Mouse (Mus musculus) liver, embryonic 14.5 days (tissue): ENCODE results near the gene Gnb2. TPM values are rescaled to one million over a fixed set of nuclear protein-coding genes. Genes with fewer than 3 reads are reported as not detected.

Source experiments
- ATAC-seq: fragments of 200-750 bp; cut with Nextera tagmentation; 2 replicates; pipeline ENCODE4 v1.8.0; 2017; ENCODE audit warnings: moderate number of reproducible peaks, mild to moderate bottlenecking, moderate library complexity; ENCODE audit not compliant: insufficient read depth
- DNase-seq, 3 experiments: peaks; one replicate each; pipeline ENCODE4 v3.0.0-alpha.2; 2012 to 2013; ENCODE audit warnings: low read depth in 3 of 3, low spot score in 3 of 3
- H3K27ac ChIP-seq: fragments of 300-500 bp; sonication (generic); 2 replicates; pipeline ENCODE4 v1.5.1; 2014; ENCODE audit warnings: moderate library complexity, mild to moderate bottlenecking, control low read depth, inconsistent platforms
- H3K27me3 ChIP-seq: fragments of 300-500 bp; sonication (generic); 2 replicates; pipeline ENCODE4 v1.6.1; 2014; ENCODE audit warnings: mild to moderate bottlenecking, low read length, moderate library complexity; ENCODE audit not compliant: control insufficient read depth, insufficient read depth
- H3K36me3 ChIP-seq: fragments of 300-500 bp; sonication (generic); replicated peaks from 2 replicates; pipeline ENCODE4 v1.6.1; 2014; ENCODE audit warnings: low read depth; ENCODE audit not compliant: control insufficient read depth, insufficient read depth
- H3K4me1 ChIP-seq, 2 experiments: fragments of 200-500 bp in 1 of 2; fragments of 300-500 bp in 1 of 2; sonication (generic) in 1 of 2; replicated peaks; 2 replicates each; pipeline ENCODE4 v1.6.1; 2012 to 2014; ENCODE audit warnings: antibody characterized with exemption in 1 of 2, inconsistent platforms in 1 of 2, low read length in 1 of 2; ENCODE audit not compliant: control insufficient read depth in 2 of 2, insufficient read depth in 2 of 2
- H3K4me2 ChIP-seq: fragments of 300-500 bp; sonication (generic); 2 replicates; pipeline ENCODE4 v1.6.1; 2014; ENCODE audit warnings: low read depth, mild to moderate bottlenecking, control low read depth, moderate library complexity
- H3K4me3 ChIP-seq, 2 experiments: fragments of 200-500 bp in 1 of 2; fragments of 300-500 bp in 1 of 2; sonication (generic) in 1 of 2; 2 replicates each; pipeline ENCODE4 v1.5.1; 2012 to 2014; ENCODE audit warnings: low read depth in 2 of 2, low read length in 2 of 2, mild to moderate bottlenecking in 2 of 2, control low read depth in 1 of 2, inconsistent platforms in 1 of 2, moderate library complexity in 1 of 2; ENCODE audit not compliant: insufficient read depth in 1 of 2
- H3K9ac ChIP-seq: fragments of 300-500 bp; sonication (generic); replicated peaks from 2 replicates; pipeline ENCODE4 v1.6.1; 2014; ENCODE audit warnings: mild to moderate bottlenecking, control low read depth, moderate library complexity
- H3K9me3 ChIP-seq: fragments of 300-500 bp; sonication (generic); 2 replicates; pipeline ENCODE4 v1.6.1; 2016; ENCODE audit warnings: low read length, mixed read lengths; ENCODE audit not compliant: control insufficient read depth
- CTCF ChIP-seq: IDR thresholded peaks from 2 replicates; pipeline ENCODE4 v1.5.1; 2016; ENCODE audit warnings: antibody characterized with exemption, low read depth, control low read depth
- EP300 ChIP-seq: IDR thresholded peaks from 2 replicates; pipeline ENCODE4 v1.6.1; 2016; ENCODE audit warnings: antibody characterized with exemption, low read depth
- WGBS: fragments of 180-500 bp; shearing (Covaris S2); extraction: QIAGEN DNeasy Blood & Tissue Kit; methylation state at CpG from one replicate; pipeline ENCODE4 v1.1.7; 2014; ENCODE audit not compliant: insufficient replicate concordance; 5-methylcytosine and 5-hydroxymethylcytosine counted together
- polyA plus RNA-seq, 2 experiments: library from polyadenylated mRNA; depleted of rRNA in 1 of 2; stranded (reverse) in 1 of 2; unstranded in 1 of 2; fragments of >200 nt; fragmentation: Nextera tagmentation in 1 of 2; extraction: Ambion mirVana in 1 of 2; gene quantifications; 2 replicates each; pipeline versions ENCODE4 v1.2.1 to v1.2.3; 2012 to 2014

Gene Gnb2
- polyA plus RNA-seq, 2 experiments = 151 to 211 TPM

GRCm38 (mm10) chr5:137566416-137566815 lies 33.1 kb upstream of the Gnb2 start:
- 79% methylated on average over 5 of the region's 5 CpGs for WGBS
- Histone ChIP-seq H3K27me3 (no peaks in the 10 kb centered on the region), H3K4me3 (no peak overlapping the region), H3K4me1 (peaks cover 9 to 26% of the 10 kb centered on the region in 2 experiments), H3K4me2 (no peak overlapping the region), H3K27ac (no peak overlapping the region), H3K9me3 (no peaks in the 10 kb centered on the region), H3K36me3 (no peaks in the 10 kb centered on the region), H3K9ac (no peak overlapping the region)
- no peak for TF ChIP-seq CTCF
- no peak for TF ChIP-seq EP300
- DNase-seq (no peak), ATAC-seq (no peak)

DNA sequence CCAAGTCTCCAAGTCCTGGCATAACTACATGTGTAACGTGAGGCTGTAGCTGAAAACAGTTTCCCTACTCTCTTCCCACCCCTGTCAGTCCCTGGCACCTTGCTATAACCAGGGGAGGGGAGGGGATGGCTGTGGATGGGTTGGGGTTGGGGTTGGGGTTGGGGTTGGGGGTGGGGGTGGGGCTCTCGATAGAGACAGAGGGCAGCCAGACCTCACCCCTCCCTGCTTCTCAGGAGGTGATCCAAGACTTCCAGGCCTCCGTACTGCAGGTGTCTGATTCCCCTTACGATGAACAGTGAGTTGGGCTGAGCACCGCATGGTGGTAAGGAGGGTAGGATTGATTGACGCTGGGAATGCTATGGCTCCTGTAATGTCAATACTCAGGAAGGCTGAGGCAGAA lies 32.4 kb upstream of the Gnb2 start:
- no peak for DNase-seq
- no peaks in the 10 kb centered on the region for H3K9me3 ChIP-seq

DNA sequence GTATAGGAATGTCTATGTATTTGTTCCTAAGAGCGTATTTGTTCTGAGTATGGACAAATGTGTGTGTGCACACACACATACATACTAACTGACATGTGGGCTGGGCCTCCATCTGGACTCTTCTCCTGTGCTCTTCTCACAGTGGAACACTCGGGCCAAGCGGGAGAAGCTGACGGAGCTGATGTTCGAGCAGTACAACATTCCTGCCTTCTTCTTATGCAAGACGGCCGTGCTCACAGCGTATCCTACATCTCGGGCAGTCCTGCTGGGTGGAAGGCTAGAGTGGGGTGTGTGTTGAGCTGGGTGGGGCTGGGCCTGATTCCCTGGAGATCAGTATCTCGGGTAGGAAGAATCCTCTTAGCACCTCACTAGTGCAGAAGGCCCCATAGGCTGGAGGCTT lies 29.7 kb upstream of the Gnb2 start:
- WGBS = 68% methylated on average over 10 of the region's 10 CpGs
- H3K4me2 ChIP-seq = no peak overlapping the region
- TF ChIP-seq CTCF (no peak), EP300 (no peak)
- no peaks in the 10 kb centered on the region for H3K9me3 ChIP-seq
- H3K4me3 ChIP-seq = no peak overlapping the region
- DNase-seq (no peak), ATAC-seq (no peak)
- no peaks in the 10 kb centered on the region for H3K36me3 ChIP-seq
- H3K27me3 ChIP-seq = peaks cover 9% of the 10 kb centered on the region
- H3K9ac ChIP-seq = no peak overlapping the region
- H3K4me1 ChIP-seq = peaks cover 0 to 4% of the 10 kb centered on the region in 2 experiments; a peak in 1 of 4 replicates
- H3K27ac ChIP-seq = no peak overlapping the region

More for the DNA sequence above, 32.4 kb upstream of the Gnb2 start:
- Histone ChIP-seq H3K9ac (no peak overlapping the region), H3K4me1 (peaks cover 9 to 23% of the 10 kb centered on the region in 2 experiments), H3K4me3 (no peak overlapping the region), H3K4me2 (no peak overlapping the region), H3K36me3 (no peaks in the 10 kb centered on the region), H3K27me3 (no peaks in the 10 kb centered on the region; the same call in 1 of the 2 replicates), H3K27ac (no peak overlapping the region)
- WGBS = 67% methylated on average over 6 of the region's 6 CpGs
- no peak for ATAC-seq
- TF ChIP-seq CTCF (no peak), EP300 (no peak)

GRCm38 (mm10) chr5:137561556-137561955 lies 28.2 kb upstream of the Gnb2 start:
- peaks cover 9% of the 10 kb centered on the region for H3K27me3 ChIP-seq
- ATAC-seq (no peak), DNase-seq (no peak)
- no peaks in the 10 kb centered on the region for H3K9me3 ChIP-seq
- 46% methylated on average over 6 of the region's 6 CpGs for WGBS
- H3K4me2 ChIP-seq = no peak overlapping the region
- H3K36me3 ChIP-seq = no peaks in the 10 kb centered on the region
- H3K9ac ChIP-seq = no peak overlapping the region
- H3K4me3 ChIP-seq = no peak overlapping the region
- H3K27ac ChIP-seq = no peak overlapping the region
- H3K4me1 ChIP-seq = no peaks in the 10 kb centered on the region
- TF ChIP-seq CTCF (no peak), EP300 (no peak)

DNA sequence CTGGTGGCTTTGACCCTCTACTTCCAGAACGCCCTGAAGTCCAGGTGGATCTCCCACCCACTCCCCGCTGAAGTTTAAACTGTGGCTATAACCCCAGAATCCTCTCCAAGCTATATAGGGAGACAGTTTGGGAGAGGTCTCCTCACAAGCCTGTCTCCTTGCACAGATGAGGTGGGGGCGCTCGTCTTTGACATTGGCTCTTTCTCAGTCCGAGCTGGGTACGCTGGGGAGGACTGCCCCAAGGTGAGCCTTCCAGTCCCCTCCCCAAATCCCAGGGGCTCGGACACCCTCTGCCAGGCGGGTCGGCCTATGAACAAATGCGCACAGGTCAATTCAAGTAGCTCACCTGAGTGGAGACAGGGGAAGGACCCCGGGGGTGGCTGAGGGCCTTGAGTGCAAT lies 20.6 kb upstream of the Gnb2 start:
- no peaks in the 10 kb centered on the region; a peak in 1 of 4 replicates for H3K4me1 ChIP-seq
- DNase-seq (no peak), ATAC-seq (no peak)
- H3K4me2 ChIP-seq = no peak overlapping the region
- no peak overlapping the region for H3K27ac ChIP-seq
- TF ChIP-seq CTCF (no peak), EP300 (no peak)
- H3K9ac ChIP-seq = no peak overlapping the region
- H3K9me3 ChIP-seq = no peaks in the 10 kb centered on the region
- H3K27me3 ChIP-seq = peaks cover 17% of the 10 kb centered on the region
- whole genome bisulfite sequencing = 33% methylated on average over 11 of the region's 11 CpGs
- no peaks in the 10 kb centered on the region for H3K36me3 ChIP-seq
- H3K4me3 ChIP-seq = no peak overlapping the region
